Mouse (Mus musculus) megakaryocyte, adult 5-6 weeks (primary cell): ENCODE results near the gene Tmem25. TPM values are rescaled to one million over a fixed set of nuclear protein-coding genes. Genes with fewer than 3 reads are reported as not detected.
A peak's percentile ranks its signal among the peaks of the same experiment; 100 is the strongest.

Experiments
- ATAC-seq: 2 replicates; pipeline ENCODE4 v1.8.0; 2016; ENCODE audit warnings: mild to moderate bottlenecking, inconsistent platforms; ENCODE audit not compliant: poor library complexity, severe bottlenecking
- total RNA-seq, 2 experiments: library from RNA; stranded (forward) in 1 of 2; stranded (reverse) in 1 of 2; fragments of 153-499, 151-499 nt in 1 of 2; fragments of 221-1000, 200-1000 nt in 1 of 2; gene quantifications; 2 replicates each; pipeline versions ENCODE4 v1.2.3 to v1.2.4; 2015 to 2017

The Tmem25 gene
- 0.23 and 0.45 TPM in 2 replicates for total RNA-seq (2015)
- 0.16 and 0.51 TPM in 2 replicates for total RNA-seq (2017)

GRCm38 (mm10) chr9:44799102-44799957 lies at the start of gene Tmem25:
Gene Tmem25, minus strand, starts transcription at chr9:44799307.
- peak; percentile 91 for ATAC-seq

- no peak for ATAC-seq
Observed at GRCm38 (mm10) chr9:44847446-44847845, 48.3 kb upstream of the Tmem25 start.

DNA sequence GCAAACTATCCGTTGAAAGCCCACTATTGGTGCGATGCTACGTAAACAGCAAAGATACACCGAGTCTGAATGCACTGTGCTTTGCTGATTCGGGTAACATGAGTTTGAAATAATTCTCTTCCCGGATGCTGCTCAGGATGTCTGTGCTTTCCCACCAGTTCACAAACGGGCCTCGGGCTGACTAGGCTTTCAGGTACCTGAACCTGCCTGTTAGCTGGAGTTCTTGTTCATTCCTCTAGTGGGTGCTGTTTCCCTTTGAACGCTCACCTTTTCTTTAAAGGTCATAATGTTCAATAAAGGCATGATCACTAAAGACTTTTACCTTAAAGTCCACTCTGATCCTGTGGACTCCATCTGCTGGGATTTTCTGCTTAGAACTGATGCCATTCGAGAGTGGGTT lies 42.1 kb upstream of the Tmem25 start:
- ATAC-seq = no peak

DNA sequence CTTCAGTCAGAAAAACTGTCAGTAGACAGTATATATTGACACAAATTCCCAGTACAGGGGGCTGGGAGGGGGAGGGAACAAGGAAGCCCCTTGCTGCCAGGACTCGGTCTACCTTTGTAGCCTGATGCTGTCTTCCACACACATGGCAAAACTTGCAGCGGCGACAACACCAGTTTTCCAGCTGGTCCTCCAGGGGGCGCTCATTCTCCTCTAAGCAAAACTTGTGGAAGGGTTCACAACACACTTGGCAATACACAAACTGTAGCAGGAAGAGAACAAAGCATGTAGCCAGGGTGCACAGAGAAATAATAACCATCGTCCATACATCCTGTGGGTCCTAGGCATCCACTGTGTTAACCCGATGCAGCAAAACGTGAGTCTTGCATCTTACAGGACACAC lies 37.3 kb upstream of the Tmem25 start:
- ATAC-seq = peak; percentile 60; the same call in 1 of the 2 replicates

DNA sequence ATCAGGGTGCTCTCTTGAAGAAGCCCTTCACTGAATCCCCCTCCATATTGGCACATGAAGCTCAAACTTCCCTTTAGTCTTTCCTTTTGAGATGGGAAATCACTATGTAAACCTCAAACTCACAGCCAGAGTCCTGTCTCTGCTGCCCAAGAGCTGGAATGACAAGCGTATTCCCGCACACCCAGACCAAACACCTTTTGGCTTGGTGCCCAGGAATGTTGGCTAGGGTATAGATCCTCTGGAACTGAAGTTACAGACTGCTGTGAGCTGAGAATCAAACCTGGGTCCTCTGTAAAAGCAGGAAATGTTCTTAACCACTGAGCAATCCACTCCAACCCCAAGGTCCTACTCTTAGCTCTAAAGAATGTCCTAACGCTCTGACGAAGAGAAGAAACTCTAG lies 33.2 kb upstream of the Tmem25 start:
- no peak for ATAC-seq

DNA sequence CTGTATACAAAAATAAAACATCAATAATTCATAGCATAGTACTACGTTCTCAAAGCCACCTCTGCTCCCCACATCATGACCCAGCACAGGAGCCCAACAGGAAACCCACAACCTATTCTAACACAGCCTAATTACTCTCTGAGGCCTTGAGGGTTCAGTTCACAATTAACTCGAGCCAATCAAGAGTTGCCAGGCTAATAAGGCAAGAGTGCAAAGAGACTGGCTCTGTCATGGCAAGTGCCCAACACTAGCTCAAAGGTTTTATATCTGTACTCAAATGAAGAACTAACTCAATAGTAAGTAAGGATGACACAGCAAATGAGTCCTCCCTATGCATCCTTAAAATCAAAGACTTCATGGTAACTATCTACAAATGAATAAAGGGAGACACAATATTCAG lies 31.4 kb upstream of the Tmem25 start:
- ATAC-seq = no peak

DNA sequence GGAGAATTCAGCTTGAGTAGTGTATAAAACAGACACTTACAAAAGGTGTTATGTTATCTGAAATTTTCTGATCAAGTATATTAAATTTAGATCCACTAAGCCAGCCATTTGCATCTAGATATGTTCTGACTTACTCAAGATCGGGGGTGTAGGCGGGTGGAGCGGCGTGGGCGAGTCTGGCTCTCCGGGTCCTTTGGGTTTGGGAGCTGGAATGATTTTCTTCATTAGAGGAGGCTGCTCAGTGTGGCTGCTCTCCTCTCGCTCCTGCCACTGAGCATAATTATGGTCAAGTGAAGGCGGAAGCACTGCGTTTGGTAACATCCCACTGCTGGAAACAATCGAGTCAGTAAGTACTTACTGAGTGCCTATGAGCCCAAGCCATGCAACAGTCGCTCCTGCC lies 29.8 kb upstream of the Tmem25 start:
- no peak for ATAC-seq

DNA sequence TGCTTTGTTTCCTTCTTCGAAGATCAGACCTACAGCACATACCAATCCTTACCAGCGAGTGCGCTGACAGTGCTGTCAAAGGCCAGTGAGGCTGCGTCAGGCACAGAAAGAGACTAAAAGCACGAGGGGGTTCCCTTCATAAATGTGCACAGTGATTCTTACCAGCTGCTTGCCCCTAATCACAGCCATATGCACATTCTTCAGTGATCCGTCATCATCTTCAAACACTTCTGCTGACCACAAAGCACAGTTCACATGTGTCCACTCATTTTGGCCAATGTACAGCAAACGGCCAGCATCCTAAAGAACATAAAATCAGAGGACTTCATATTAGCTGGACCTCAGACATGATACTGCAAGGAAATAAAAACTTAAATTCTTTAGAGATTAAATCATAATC lies 27.6 kb upstream of the Tmem25 start:
- ATAC-seq = no peak

GRCm38 (mm10) chr9:44819920-44820827 lies 21.1 kb upstream of the Tmem25 start:
- ATAC-seq = no peak

- ATAC-seq = no peak
Observed at GRCm38 (mm10) chr9:44817522-44817921, 18.4 kb upstream of the Tmem25 start.

DNA sequence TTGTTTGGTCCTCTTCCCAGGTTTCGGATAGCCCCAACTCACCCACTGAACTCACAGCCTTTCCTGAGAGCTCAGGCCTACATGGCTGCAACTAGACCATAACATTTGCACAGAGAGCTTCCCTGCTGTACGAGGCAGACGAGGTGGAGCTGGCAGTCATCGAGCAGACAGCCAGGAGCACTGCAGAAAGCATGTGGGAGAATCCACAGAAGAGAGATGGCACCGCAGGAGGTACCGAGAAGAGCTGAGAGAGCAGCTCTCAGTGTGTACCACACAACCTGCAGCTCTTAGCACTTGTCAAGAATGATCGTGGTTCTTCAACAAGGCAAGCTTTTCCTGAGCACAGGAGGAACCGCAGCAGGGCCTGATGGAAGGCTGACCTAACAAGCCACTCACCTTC lies 15.1 kb upstream of the Tmem25 start:
- no peak for ATAC-seq

- ATAC-seq = no peak
Observed at GRCm38 (mm10) chr9:44810316-44810715, 11.2 kb upstream of the Tmem25 start.

GRCm38 (mm10) chr9:44807778-44808177 lies 8.7 kb upstream of the Tmem25 start:
- no peak for ATAC-seq

GRCm38 (mm10) chr9:44807141-44807540 lies 8.0 kb upstream of the Tmem25 start:
- ATAC-seq = no peak

GRCm38 (mm10) chr9:44805536-44805935 lies 6.4 kb upstream of the Tmem25 start:
- no peak for ATAC-seq

DNA sequence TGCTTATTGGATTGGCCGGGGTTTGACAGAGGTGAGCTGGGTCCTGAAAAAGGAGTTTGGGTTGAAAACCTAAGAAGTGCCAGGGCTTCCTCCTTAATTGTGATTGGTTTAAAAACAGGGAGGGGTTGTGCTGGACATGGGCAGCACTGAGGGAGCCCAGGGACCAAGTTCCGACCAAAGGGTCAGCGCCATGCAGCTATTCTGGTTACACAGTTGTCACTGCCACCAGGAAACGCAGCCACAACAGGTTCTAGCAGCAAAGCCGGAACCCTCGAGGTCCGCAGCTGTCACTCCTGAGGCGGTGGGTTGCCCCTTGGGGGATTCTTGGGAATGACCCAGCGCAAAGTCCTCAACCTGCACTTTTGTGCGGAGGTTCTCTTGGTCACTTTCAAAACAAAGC lies 5.6 kb upstream of the Tmem25 start:
- no peak for ATAC-seq

GRCm38 (mm10) chr9:44802808-44803450 lies 3.8 kb upstream of the Tmem25 start, which contains the start of gene Ttc36:
Gene Ttc36, minus strand, starts transcription at chr9:44803072.
- ATAC-seq = no peak

- ATAC-seq = peak; percentile 29; the same call in 1 of the 2 replicates
Observed at GRCm38 (mm10) chr9:44801669-44802068, 2.6 kb upstream of the Tmem25 start.

GRCm38 (mm10) chr9:44799958-44800324 lies 834 bp upstream of the Tmem25 start:
- 0 out of 2 replicates have a peak, but pooled peaks have one; percentile 23 for ATAC-seq

DNA sequence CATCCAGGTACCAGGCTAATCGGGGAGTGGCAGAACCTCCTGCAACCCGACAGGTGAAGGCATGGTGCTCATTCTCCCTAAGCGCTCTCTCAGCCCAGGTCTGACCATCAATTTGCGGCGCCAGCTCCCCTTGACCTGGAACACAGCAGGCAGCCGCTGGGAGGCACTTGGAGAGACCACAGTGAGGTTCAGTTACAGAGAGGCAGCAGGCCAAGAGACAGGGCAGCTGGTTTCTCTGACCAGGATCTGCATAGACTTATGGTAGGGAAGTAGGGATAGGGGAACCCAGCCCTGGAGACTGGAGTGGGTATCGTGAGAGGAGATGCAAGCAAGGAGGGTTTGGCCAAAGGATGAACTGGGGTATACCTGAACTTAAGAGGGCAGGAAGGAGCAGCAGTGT lies 809 bp downstream of the Tmem25 start:
- ATAC-seq = no peak

GRCm38 (mm10) chr9:44792842-44793241 lies 6.3 kb downstream of the Tmem25 start:
- ATAC-seq = no peak
